Mouse (Mus musculus): ENCODE measurements at regions not wholly inside any gene's neighbourhood (a gene's known extent, or its start where the extent isn't known, plus 50 kb on each side); places are given as distances from the start of the nearest gene placed in this dataset.

DNA sequence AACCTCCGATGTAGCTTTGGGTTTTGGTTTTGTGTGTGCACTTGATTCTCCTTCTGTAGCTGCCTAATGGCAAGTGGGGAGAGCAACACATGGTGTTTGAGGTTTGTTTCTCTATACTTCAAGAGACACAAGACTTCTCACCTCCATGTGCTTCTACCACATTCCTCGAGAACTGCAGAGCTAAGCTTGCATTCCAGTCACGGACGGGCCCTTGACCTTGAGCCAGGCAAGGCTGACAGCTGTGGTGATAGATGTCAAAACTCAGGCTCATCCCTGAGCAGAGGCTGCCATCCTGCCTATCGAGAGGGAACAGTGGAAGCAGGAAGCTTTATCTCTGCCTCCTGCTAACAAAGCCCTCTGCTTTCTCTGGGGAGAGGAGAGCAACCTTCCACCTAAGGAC lies 59.2 kb upstream of the Rpl36-ps4 start:
- TF ChIP-seq CTCF (IDR thresholded peaks at IDR 0.05; ENCODE audit: low read depth) (no peak), EP300 (optimal IDR thresholded peaks at IDR 0.05) (no peak)

All from stomach, postnatal 0 days (tissue).